Mouse (Mus musculus) layer of hippocampus, adult 9-10 months (tissue): ENCODE results near the gene Apoc2.

Experiments used
- DNase-seq: peaks from one replicate; pipeline ENCODE4 v3.0.0; 2022; ENCODE audit warnings: low spot score

Apoc2 gene

GRCm38 (mm10) chr7:19628536-19629360 is 49.0 kb downstream of the Apoc2 start:
- DNase-seq, result peak; percentile 82

- no peak for DNase-seq
Observed at GRCm38 (mm10) chr7:19628192-19628535, 49.6 kb downstream of the Apoc2 start.

- no peak for DNase-seq
Observed at GRCm38 (mm10) chr7:19627721-19628120, 50.0 kb downstream of the Apoc2 start.

- no peak for DNase-seq
Observed at GRCm38 (mm10) chr7:19623433-19623832, 54.3 kb downstream of the Apoc2 start.

GRCm38 (mm10) chr7:19622241-19622640 is 55.5 kb downstream of the Apoc2 start:
- no peak for DNase-seq
